ENCODE assay signal across 26 mouse cellular contexts in genomic region chr3:148420303-148420702, GRCm38 (mm10).
DNase-seq lines count a peak whose midpoint lies in the region; ATAC-seq and TF ChIP-seq lines count a peak whose summit lies in the region.
"Had no signal": no experiment of that assay in that cellular context is flagged by ENCODE, and none has a peak within 500 bp of the region (broad histone marks: within the 10 kb centered on the region; RNA-seq: fewer than 3 reads in every experiment).

No protein-coding gene starts in this region.

- peaks cover 29% of the 10 kb centered on the region for H3K4me1 ChIP-seq in liver, embryonic 12.5 days
- H3K4me1 ChIP-seq in liver, embryonic 14.5 days (replicated peaks; ENCODE audit: control insufficient read depth in 2 of 2, insufficient read depth in 2 of 2, low read length in 1 of 2): peaks cover 0 to 17% of the 10 kb centered on the region in 2 experiments; a peak in 3 of 4 replicates
- H3K4me1 ChIP-seq in liver, embryonic 11.5 days (replicated peaks; ENCODE audit: control insufficient read depth, insufficient read depth, low read length): peaks cover 8% of the 10 kb centered on the region; the same call in 1 of the 2 replicates

- H3K4me3 ChIP-seq in liver, embryonic 12.5 days: no peak overlapping the region
- no peak overlapping the region for H3K4me3 ChIP-seq in liver, embryonic 14.5 days (ENCODE audit: insufficient read depth in 1 of 2, low read depth in 2 of 2, low read length in 2 of 2)
- H3K4me3 ChIP-seq in liver, embryonic 11.5 days (ENCODE audit: low read depth, low read length): no peak overlapping the region
- H3K4me3 ChIP-seq: embryonic facial prominence, embryonic 13.5 days; embryonic facial prominence, embryonic 15.5 days; erythroblast, embryonic 14.5 days; forebrain, embryonic 10.5 days; forebrain, embryonic 12.5 days had no signal

- no peaks in the 10 kb centered on the region; the same call in 1 of the 2 replicates for H3K27me3 ChIP-seq in liver, embryonic 12.5 days (replicated peaks)
- H3K27me3 ChIP-seq in liver, embryonic 14.5 days (ENCODE audit: control insufficient read depth, insufficient read depth, low read length): no peaks in the 10 kb centered on the region
- H3K27me3 ChIP-seq in liver, embryonic 11.5 days (replicated peaks; ENCODE audit: control insufficient read depth, insufficient read depth, low read length): no peaks in the 10 kb centered on the region
- H3K27me3 ChIP-seq: CH12.LX; embryonic facial prominence, embryonic 15.5 days had no signal

- H3K36me3 ChIP-seq in liver, embryonic 12.5 days: no peaks in the 10 kb centered on the region
- H3K36me3 ChIP-seq in liver, embryonic 14.5 days (replicated peaks; ENCODE audit: control insufficient read depth, insufficient read depth, low read depth): no peaks in the 10 kb centered on the region
- no peaks in the 10 kb centered on the region for H3K36me3 ChIP-seq in liver, embryonic 11.5 days (ENCODE audit: control insufficient read depth, insufficient read depth, low read length)
- H3K36me3 ChIP-seq: embryonic facial prominence, embryonic 13.5 days; embryonic facial prominence, embryonic 15.5 days; forebrain, embryonic 10.5 days; forebrain, embryonic 12.5 days; G1E had no signal

- H3K4me2 ChIP-seq in liver, embryonic 12.5 days: no peak overlapping the region
- no peak overlapping the region for H3K4me2 ChIP-seq in liver, embryonic 14.5 days (ENCODE audit: low read depth)
- H3K4me2 ChIP-seq in liver, embryonic 11.5 days: no peak overlapping the region
- H3K4me2 ChIP-seq: embryonic facial prominence, embryonic 13.5 days; embryonic facial prominence, embryonic 15.5 days; forebrain, embryonic 12.5 days had no signal

- 57% methylated on average over 5 of the region's 5 CpGs for WGBS in liver, embryonic 12.5 days (ENCODE audit: insufficient replicate concordance)
- 35% methylated on average over 5 of the region's 5 CpGs for WGBS in liver, embryonic 14.5 days (ENCODE audit: insufficient replicate concordance)
- 75% methylated on average over 5 of the region's 5 CpGs for WGBS in liver, embryonic 11.5 days

- TF ChIP-seq CTCF in liver, embryonic 14.5 days (IDR thresholded peaks at IDR 0.05; ENCODE audit: low read depth): no peak

- 0 out of 2 replicates have a peak, but pooled peaks have one; percentile 15 for TF ChIP-seq EP300 in liver, embryonic 14.5 days (IDR thresholded peaks at IDR 0.05; ENCODE audit: low read depth)

- no peaks in the 10 kb centered on the region for H3K9me3 ChIP-seq in liver, embryonic 12.5 days (replicated peaks)
- H3K9me3 ChIP-seq in liver, embryonic 14.5 days (ENCODE audit: control insufficient read depth, low read length): no peaks in the 10 kb centered on the region
- no peaks in the 10 kb centered on the region for H3K9me3 ChIP-seq in liver, embryonic 11.5 days (ENCODE audit: control insufficient read depth, low read length)
- H3K9me3 ChIP-seq: embryonic facial prominence, embryonic 13.5 days; embryonic facial prominence, embryonic 15.5 days; forebrain, embryonic 10.5 days; forebrain, embryonic 12.5 days had no signal

- no peak for DNase-seq in liver
- no peak for DNase-seq in liver, embryonic 14.5 days (ENCODE audit: low read depth in 3 of 3, low spot score in 3 of 3)
- no peak for DNase-seq in liver, embryonic 11.5 days (ENCODE audit: low spot score)
- DNase-seq in layer of hippocampus, adult 9-10 months (ENCODE audit: low spot score): no peak
- DNase-seq: adrenal gland, adult 2 months; adrenal gland, postnatal 10 days; adrenal gland, postnatal 25 days; B cell, adult 2 months; cerebellum, adult 11 months; cerebellum, adult 18-20 months; cerebellum, adult 8-10 months; cerebellum, adult 9-11 months; cerebellum, postnatal 14 days; cerebellum, postnatal 36 days; embryo, embryonic 11 days had no signal

- no peak overlapping the region for H3K9ac ChIP-seq in liver, embryonic 12.5 days
- no peak overlapping the region for H3K9ac ChIP-seq in liver, embryonic 14.5 days (replicated peaks)
- H3K9ac ChIP-seq in liver, embryonic 11.5 days (ENCODE audit: low read depth, low read length): no peak overlapping the region
- H3K9ac ChIP-seq: embryonic facial prominence, embryonic 13.5 days; embryonic facial prominence, embryonic 15.5 days; forebrain, embryonic 12.5 days had no signal

- no peak overlapping the region for H3K27ac ChIP-seq in liver, embryonic 12.5 days
- no peak overlapping the region for H3K27ac ChIP-seq in liver, embryonic 14.5 days
- H3K27ac ChIP-seq in liver, embryonic 11.5 days (ENCODE audit: low read depth, low read length): no peak overlapping the region
- H3K27ac ChIP-seq: embryonic facial prominence, embryonic 13.5 days; embryonic facial prominence, embryonic 15.5 days; forebrain, embryonic 10.5 days; forebrain, embryonic 12.5 days had no signal

- ATAC-seq in liver, embryonic 12.5 days: peak; percentile 53; the same call in 1 of the 2 replicates
- ATAC-seq in liver, embryonic 14.5 days (ENCODE audit: insufficient read depth): peak; percentile 27; the same call in 1 of the 2 replicates
- no peak for ATAC-seq in liver, embryonic 11.5 days (replicated peaks; ENCODE audit: low FRiP score)
- peak; percentile 64 for ATAC-seq in megakaryocyte-erythroid progenitor cell, adult 5-6 weeks (replicated peaks; ENCODE audit: low FRiP score, low TSS enrichment, poor library complexity, severe bottlenecking)
- ATAC-seq: forebrain, embryonic 14.5 days; forebrain, embryonic 16.5 days had no signal
